Mouse (Mus musculus) heart, postnatal 4 days (tissue): ENCODE measurements around the gene Wdr92. TPM values are rescaled to one million over a fixed set of nuclear protein-coding genes. Genes with fewer than 3 reads are reported as not detected.

ENCODE experiments used
- DNase-seq: peaks from one replicate; pipeline ENCODE4 v3.0.0; 2021
- total RNA-seq, 2 experiments: library from RNA; stranded (reverse); gene quantifications; 2 replicates each; pipeline ENCODE4 v1.2.3; 2021

Gene Wdr92
- 1 to 10 TPM; 7.4 to 8.5 TPM for total RNA-seq

DNA sequence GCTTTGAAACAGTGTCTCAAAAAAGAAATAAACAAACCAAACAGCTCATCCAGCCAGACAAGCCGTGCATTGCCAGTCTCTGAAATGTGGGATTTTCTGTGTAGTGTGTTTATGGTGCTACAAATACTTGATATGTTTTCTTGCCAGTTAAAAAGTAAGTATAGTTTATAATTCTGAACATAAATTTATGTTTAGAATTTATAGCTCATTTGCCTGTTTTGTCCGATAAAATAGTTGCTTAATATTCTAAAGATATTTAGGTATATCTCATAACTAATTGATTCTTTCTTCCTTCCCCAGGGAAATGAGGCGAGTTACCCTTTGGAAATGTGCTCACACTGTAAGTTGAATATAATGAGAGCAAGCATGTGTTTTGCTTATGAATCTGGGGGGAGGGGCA, at the start of gene Wdr92:
Wdr92 (plus strand) TSS at position 301 of the 400 bp plus-strand sequence.
- DNase-seq = no peak

DNA sequence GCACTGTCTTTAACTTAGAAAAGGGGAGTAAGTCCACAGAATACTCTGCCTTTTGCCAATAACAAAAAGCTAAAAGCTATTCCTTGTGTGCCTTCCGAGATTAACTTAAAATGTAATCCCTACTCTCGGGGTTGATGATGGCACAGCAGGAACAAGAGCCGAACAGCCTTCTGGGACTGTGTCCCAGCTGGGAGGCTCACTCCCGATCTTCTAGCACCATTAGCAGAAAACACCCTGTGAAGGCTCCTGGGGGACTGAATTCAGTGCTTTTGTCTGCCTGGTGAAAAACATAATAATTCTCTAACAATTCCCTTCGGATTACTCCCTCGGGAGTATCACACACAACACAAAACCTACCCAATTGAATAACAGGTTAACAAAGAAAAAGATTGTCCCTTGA, 46.3 kb upstream of the Wdr92 start:
- DNase-seq = no peak

- DNase-seq = no peak
Observed at GRCm38 (mm10) chr11:17138306-17139033, 43.4 kb upstream of the Wdr92 start.

GRCm38 (mm10) chr11:17158858-17159737, 22.8 kb upstream of the Wdr92 start, which contains the start of gene Ppp3r1:
Gene Ppp3r1, plus strand, starts transcription at chr11:17159263.
- DNase-seq = peak; percentile 97

DNA sequence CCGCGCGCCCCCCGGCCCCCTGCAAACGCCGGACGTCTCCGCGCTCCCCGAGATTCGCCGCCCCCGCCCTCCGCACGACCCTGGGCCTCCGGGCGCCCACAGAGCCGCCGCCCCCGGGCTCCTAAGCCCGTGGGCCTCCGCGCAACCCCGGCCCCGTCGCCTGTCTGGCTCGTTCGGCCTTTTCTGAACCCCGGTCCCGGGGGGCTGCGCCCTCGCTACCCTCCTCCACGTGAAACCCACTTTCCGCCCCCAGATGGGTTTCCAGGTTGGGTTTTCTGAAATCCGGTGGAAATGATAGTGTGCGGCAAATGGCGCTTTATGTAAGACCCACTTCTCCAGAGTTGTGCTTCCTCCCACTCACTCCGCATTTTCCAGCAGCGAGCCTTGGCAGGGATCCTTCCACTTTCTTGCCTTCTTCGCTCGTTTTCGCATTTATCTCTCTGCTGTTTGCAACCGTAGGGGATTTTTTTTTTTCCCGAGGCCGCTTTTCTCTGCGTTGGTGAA, 22.1 kb upstream of the Wdr92 start:
- DNase-seq = peak; percentile 47

DNA sequence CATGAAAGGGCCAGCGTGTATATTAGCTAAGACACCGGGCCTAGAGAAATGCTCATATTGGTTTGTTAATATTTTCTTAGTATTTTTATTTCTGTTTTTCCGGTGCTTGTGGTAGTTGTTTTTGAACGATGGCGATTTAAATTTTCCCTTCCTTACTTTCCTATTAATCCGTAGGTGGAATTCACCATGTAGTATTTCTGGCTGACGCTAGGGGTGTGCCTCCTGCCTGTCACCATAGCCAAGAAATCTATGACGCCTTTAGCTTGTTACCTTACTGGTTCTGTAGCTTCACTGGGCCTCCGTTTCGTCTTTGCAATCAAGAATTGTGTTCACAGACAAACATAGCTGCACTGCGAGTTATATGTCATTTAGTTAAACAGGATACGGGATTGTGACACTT, 21.7 kb upstream of the Wdr92 start:
- peak; percentile 64 for DNase-seq

DNA sequence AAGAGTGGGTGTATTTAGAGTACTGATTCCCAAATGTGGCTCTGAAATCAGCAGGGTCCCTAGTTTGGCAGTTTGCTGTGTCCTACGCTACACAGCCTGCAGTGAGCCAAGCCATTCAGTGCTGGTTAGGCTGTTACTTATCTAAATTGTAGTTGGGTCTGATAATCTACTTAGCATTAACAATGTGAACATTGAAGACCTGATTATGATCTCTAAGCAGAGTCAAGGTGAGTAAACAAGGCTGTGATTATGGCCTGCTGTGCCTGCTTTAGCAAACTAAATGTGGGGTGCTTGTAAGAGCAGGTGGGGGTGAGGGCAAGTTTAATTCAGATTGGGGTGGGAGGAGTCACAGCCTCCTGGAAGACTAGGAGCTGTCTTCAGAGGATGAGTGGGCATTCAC, 18.0 kb upstream of the Wdr92 start:
- no peak for DNase-seq

DNA sequence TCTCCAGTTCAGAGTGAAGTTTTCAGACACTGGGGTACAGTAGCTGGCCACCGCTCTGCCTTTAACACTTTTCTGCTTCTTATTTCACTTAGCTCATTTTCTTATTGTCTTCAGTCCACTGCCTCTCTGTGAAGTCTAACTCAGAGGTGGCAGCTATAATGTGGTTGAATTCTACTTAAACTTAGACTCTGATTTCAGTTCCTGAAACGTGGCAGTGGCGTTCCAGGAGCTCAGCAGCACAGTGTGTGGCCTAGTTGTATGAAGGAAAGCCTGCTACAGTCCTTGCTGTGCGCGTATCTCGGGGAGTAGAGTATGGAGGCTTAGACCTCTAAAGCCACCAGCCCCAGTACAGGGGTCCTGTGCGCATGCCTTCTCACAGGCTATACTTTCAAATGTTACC, 15.3 kb upstream of the Wdr92 start:
- DNase-seq = no peak

DNA sequence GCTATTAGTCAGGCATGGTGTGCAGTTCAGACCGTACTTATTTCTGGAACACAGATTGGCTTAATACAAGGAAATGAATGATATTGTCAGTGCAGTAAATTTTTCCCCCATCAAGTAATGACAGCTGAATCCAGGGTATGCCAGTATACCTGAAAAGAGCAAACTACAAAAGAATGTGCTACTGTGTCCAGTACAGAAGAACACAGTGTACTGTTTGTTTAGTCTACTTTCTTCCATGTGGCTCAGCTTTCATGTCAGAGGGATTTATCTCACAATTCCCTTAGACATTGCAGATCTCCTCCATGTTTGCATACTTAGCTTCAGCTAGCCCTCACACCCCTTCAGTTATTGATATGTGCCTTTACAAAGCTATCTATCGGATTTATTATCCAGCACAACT, 12.6 kb upstream of the Wdr92 start:
- DNase-seq = no peak

DNA sequence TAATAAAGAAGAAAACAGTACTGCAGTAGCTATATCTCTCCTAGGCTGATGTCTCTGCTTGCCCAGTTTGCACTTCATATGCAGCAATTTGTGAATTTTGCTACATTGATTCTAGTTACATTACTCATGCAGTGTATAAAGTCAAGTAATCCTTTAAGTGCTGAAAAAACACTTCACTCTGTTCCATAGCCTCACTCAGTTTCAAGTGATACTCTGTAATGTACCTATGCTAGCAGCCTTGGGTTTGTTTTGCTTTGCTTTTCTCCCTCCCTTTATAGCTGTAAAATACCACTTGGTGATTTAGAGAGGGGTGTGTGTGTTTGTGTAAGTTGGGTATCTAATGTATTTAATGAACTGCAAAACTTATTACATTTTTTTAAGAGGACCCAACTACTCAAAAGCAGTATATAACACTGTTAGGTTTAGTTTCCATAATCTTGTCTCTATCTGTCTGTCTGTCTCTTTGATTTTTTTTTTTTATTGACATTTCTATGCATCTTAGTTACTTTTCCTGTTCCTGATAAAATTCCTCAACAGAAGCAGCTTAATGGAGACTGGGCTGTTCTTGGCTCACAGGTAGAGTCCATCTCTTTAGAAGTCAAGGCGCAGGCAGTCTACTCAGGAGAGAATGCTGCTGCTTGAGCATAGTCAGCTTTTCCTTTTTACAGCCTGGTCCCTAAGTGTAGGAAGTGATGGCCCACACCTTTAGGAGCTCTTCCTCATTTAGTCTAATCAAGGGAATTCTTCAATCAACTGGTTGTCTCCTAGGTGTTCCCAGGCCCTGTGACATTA, 10.8 kb upstream of the Wdr92 start:
- no peak for DNase-seq

DNA sequence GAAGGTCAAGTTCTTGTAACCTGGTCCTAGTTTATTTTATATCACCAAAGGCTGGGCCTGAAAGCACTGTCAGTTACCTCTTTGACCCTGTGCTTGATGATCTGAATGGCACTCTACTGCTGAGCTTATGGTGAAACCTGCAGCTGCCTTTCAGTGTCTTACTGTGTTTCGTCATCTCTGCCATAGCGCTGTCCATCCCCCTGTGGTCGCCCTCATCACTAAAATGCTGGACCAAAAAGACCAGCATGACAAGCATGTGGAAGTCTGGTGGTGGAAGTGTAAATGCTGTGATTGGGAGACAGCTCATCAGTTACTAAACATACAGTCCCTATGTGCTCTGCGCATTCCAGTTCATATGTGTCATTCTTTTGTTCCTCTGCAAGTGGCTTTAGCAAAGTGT, 9.6 kb upstream of the Wdr92 start:
- no peak for DNase-seq

DNA sequence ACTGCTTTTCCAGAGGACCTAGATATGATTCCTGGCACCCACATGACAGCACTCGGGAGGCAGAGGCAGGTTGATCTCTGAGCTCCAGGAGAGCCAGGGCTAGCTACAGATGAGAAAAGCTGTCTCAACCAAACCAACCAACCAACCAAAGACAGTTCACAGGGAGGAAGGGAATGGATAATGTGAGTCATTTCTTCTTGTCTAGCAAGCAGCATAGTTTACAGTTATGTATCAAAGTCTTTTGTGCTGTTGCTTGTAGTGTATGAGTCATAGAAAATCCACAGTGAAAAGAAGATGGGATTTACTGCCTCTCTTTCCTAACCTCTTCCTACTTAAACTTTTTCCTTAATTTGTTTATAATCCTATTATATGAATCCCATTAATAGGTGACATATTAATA, 5.3 kb upstream of the Wdr92 start:
- no peak for DNase-seq

DNA sequence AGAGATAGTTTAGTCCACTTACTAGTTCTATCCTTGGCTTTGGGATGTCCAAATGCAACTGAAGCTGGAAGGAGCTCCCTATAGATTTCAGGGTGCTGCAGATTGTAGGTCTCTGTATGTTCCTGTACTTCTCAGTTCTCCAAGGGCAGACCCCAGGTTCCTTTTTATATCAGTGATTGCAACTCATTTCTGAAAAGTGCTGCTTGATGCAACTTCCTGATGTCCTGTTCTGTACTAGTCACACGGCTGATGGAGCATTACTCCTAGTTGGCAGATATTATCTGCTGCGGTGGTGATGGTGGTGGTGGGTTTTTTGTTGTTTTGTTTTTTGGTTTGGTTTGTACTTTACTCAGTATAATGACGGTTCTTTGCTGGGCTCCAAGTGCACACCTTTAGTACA, 1.2 kb upstream of the Wdr92 start:
- DNase-seq = no peak

DNA sequence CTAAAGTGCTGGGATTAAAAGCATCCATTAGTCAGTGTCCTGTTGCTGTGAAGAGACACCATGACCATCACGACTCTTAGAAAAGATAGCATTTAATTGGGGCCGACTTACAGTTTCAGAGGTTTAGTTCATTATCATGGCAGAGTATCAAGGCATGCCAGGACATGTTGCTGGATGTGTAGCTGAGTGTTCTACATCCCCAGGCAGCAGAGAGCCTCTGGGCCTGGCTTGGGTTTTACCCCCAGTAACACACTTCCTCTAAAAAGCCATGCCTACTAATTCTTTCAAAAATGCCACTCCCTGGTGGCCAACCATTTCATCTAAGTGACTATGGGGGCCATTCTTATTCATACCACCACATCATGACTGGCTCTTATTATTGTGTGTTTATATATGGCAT, 1.3 kb downstream of the Wdr92 start:
- DNase-seq = no peak

DNA sequence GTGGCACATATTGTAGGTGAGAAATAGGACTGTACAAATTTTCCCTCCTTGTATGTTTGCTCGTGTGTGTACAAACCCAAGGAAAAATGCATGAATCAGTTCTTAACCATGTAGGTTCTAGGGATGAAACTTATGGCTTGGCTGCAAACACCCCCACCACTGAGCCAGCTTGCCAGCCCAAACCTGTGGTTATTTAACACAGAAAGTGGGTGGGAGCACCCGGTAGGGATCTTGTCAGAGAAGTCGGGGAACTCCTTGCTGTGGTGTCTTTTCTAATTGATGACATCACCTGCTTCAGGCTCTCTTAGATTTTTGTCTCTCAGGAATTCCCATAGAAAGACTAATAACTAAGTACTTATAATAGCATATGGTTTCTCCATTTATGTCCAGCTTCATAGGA, 5.7 kb downstream of the Wdr92 start:
- DNase-seq = no peak

- DNase-seq = no peak
Observed at GRCm38 (mm10) chr11:17188786-17189185, 6.9 kb downstream of the Wdr92 start.

GRCm38 (mm10) chr11:17192151-17192844, 10.4 kb downstream of the Wdr92 start:
- DNase-seq = no peak

DNA sequence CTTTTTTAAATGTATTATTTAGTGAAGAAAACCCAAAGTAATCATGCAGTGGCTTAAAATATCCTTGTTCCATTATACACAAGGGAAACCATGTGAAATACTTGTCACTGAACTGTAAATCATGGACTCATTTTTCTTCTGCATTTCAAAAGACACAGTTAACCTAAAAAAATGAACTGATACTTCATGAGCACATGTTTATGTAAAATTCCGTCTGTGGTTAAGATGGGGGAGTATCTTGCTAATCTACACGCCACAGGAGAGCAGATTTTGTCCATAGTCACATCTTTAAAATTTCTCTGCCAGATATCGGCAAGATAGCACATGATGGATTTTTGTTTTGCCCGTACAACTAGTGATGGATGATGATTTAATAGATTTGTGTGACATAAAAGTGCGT, 17.3 kb downstream of the Wdr92 start:
- no peak for DNase-seq

- no peak for DNase-seq
Observed at GRCm38 (mm10) chr11:17199840-17200501, 18.1 kb downstream of the Wdr92 start.

DNA sequence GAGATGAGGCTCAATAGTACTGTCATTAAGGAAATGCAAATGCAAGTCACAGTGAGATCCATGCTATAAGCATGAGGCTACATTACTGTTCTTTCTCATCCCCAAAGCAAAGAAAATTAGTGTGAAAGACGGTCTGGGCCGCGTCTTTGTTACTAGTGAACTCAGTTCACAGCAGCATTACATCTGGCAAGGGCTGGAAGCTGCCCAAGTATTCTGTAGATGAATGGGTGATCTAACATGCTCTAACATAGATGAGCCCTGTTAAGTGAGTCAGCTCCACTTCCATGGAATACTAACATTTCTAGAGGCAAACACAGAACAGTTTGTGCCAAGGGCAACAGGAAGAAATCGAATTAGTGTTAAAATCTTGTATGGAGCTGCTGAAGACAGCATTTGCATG, 19.0 kb downstream of the Wdr92 start:
- no peak for DNase-seq

GRCm38 (mm10) chr11:17202481-17202880, 20.6 kb downstream of the Wdr92 start:
- no peak for DNase-seq
